Mouse (Mus musculus): ENCODE measurements around the gene Jph2. TPM values are rescaled to one million over a fixed set of nuclear protein-coding genes. Genes with fewer than 3 reads are reported as not detected.
A peak's percentile ranks its signal among the peaks of the same experiment; 100 is the strongest.

The Jph2 gene
- polyA plus RNA-seq, 1 experiment from 2014 or later: 0.16 TPM

DNA sequence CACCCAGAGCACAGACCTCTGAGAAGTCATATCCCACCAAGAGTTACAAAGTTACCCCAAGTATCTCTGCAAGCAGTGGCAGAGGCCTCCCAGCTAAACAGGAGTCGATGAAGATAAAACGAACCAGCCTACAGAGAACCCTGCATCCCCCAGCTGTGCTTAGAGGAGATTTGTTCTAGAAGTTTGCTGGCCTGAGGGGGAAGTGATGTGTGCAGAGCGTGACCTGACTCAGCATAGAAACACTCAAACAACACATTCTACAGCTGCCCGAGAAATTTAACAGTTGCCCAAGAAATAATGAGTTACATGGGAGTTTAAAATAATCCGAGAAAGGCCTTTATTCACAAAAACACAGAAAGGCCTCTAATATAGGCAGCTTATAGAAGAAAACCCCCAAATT lies 39.1 kb downstream of the Jph2 start:
- H3K4me1 ChIP-seq (replicated peaks): peaks cover 93% of the 10 kb centered on the region
- peak; percentile 71 for DNase-seq
- H3K4me2 ChIP-seq: peak overlapping the region; percentile 77
- H3K9ac ChIP-seq: peak overlapping the region; percentile 75
- no peaks in the 10 kb centered on the region for H3K9me3 ChIP-seq (replicated peaks)
- peak; percentile 63 for ATAC-seq (ENCODE audit: low read depth)
- H3K4me3 ChIP-seq (replicated peaks): 0 out of 2 replicates have a peak overlapping the region, but pooled peaks have one; percentile 63
- H3K27ac ChIP-seq: peak overlapping the region; percentile 97
- 31% methylated on average over 5 of the region's 5 CpGs for WGBS (ENCODE audit: insufficient replicate concordance)
- no peaks in the 10 kb centered on the region for H3K36me3 ChIP-seq
- H3K27me3 ChIP-seq: no peaks in the 10 kb centered on the region

DNA sequence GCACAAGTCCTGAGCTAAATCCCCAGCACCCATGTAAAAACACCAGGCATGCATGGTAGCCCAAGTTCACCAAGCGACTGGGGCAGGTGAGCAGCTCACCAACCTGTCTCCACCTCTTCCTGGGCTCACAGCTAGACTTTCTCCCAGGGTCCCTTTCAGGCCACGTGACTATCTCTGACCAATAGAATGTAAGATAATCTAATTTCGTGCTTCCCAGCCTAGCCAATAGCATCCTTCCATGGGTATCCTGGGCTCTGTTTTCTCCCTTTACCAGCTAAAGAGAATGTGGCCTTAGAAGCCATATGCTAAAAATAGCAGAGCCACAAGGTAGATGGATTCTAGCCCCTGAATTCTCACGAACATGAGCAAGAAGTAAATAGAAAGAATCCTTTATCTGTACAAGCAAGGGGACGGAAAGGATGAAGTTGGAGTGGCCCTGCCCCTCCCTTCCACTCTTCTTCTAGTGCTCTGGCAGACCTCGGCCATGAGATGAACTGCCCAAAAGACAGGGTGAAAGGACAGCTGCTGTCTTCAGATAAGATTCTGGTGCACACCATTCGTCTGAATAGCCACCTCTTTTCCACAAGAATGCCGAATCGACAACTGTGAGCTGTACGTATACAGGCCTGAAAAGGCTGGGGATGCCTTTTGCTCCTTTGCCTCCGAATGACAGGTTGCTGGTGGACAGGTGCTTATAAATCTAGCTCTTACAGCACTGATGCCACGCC lies 41.5 kb downstream of the Jph2 start:
- 15% methylated on average over 12 of the region's 12 CpGs for WGBS (ENCODE audit: insufficient replicate concordance)
- DNase-seq (peak; percentile 75), ATAC-seq (ENCODE audit: low read depth) (peak; percentile 87)

DNA sequence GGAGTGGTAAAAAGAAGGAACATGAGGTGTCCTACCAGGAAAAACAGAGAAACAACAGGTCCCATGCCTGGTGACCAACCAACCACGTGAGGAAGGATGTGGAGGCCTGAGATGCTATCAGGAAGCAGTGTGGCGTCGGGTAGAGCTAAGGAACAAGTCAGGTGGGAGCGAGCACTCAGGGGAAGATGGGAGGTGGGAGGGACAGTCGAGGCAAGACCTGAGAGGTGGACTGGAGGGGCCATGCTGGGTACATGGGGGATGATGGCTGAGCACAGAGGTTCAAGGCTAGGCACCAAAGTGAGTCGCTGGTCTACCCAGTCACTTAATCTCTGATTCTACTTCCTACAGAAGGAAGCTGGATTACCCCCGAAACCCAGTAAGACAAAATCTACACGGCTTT lies 42.1 kb downstream of the Jph2 start:
- WGBS (ENCODE audit: insufficient replicate concordance): 26% methylated on average over 8 of the region's 8 CpGs
- no peaks in the 10 kb centered on the region for H3K9me3 ChIP-seq (replicated peaks)
- no peaks in the 10 kb centered on the region for H3K36me3 ChIP-seq
- no peak for ATAC-seq (ENCODE audit: low read depth)
- H3K27me3 ChIP-seq: peaks cover 4% of the 10 kb centered on the region; the same call in 1 of the 2 replicates
- peak overlapping the region; percentile 75 for H3K9ac ChIP-seq
- H3K4me2 ChIP-seq: peak overlapping the region; percentile 77
- peaks cover 88% of the 10 kb centered on the region for H3K4me1 ChIP-seq (replicated peaks)
- peak overlapping the region; percentile 97 for H3K27ac ChIP-seq
- peak overlapping the region; percentile 63 for H3K4me3 ChIP-seq (replicated peaks)
- no peak for DNase-seq

More for the DNA sequence above, 41.5 kb downstream of the Jph2 start:
- Histone ChIP-seq H3K4me1 (replicated peaks) (peaks cover 87% of the 10 kb centered on the region), H3K4me2 (peak overlapping the region; percentile 77), H3K4me3 (replicated peaks) (peak overlapping the region; percentile 63), H3K36me3 (no peaks in the 10 kb centered on the region), H3K27me3 (peaks cover 4% of the 10 kb centered on the region; the same call in 1 of the 2 replicates), H3K27ac (peak overlapping the region; percentile 97), H3K9me3 (replicated peaks) (no peaks in the 10 kb centered on the region), H3K9ac (peak overlapping the region; percentile 75)

DNA sequence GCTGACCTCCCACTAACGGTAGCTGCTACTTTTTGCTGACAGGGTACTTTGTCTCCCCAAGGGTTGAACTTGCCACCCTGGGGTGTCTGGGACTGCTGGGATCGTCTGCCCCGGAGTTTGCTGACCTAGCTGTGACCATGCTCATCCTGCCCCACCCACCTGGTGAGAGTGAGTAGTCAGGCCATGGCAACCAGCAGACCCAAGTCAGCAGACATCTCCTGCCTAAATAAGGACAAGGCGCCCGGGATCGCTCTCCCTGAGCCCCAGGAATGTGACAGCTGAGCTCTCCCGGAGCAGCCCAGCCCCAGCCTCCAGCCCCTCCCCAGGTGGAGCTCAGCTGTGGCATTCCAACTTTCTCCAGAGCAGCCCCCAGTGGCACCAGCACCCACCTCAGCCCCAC lies 44.1 kb downstream of the Jph2 start:
- no peak overlapping the region for H3K4me2 ChIP-seq
- peak overlapping the region; percentile 32 for H3K9ac ChIP-seq
- ATAC-seq (ENCODE audit: low read depth) (no peak), DNase-seq (no peak)
- peaks cover 82% of the 10 kb centered on the region for H3K4me1 ChIP-seq (replicated peaks)
- H3K27me3 ChIP-seq: peaks cover 8% of the 10 kb centered on the region; the same call in 1 of the 2 replicates
- H3K27ac ChIP-seq: peak overlapping the region; percentile 34
- no peak overlapping the region for H3K4me3 ChIP-seq (replicated peaks)
- no peaks in the 10 kb centered on the region for H3K36me3 ChIP-seq
- 40% methylated on average over 7 of the region's 7 CpGs for WGBS (ENCODE audit: insufficient replicate concordance)
- H3K9me3 ChIP-seq (replicated peaks): no peaks in the 10 kb centered on the region

DNA sequence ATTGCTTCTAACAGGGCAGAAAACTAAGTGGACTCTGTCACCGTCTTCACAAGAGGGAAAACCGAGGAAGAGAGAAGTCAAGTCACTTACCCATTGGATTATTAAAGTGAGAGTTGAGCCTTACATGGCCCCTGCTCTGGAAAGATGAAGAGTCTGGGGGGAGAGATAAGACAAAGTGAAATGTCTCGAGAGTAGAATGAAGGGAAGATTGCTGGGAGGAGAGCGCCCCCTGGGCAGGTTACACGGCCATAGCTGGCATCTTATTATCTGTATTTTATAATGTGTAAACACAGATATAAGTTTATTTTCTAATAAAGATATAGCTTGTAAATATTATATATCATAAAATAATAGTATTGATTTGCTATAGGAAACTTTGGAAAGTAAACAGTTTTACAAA lies 47.4 kb downstream of the Jph2 start:
- H3K4me3 ChIP-seq (replicated peaks): no peak overlapping the region
- peak overlapping the region; percentile 47; the same call in 1 of the 2 replicates for H3K27ac ChIP-seq
- H3K9me3 ChIP-seq (replicated peaks): no peaks in the 10 kb centered on the region
- 20% methylated on average over 5 of the region's 5 CpGs for WGBS (ENCODE audit: insufficient replicate concordance)
- no peak overlapping the region for H3K9ac ChIP-seq
- H3K36me3 ChIP-seq: no peaks in the 10 kb centered on the region
- H3K27me3 ChIP-seq: peaks cover 12% of the 10 kb centered on the region; the same call in 1 of the 2 replicates
- DNase-seq: peak; percentile 59
- peak overlapping the region; percentile 23 for H3K4me2 ChIP-seq
- peak; percentile 73; the same call in 1 of the 2 replicates for ATAC-seq (ENCODE audit: low read depth)
- H3K4me1 ChIP-seq (replicated peaks): peaks cover 49% of the 10 kb centered on the region

DNA sequence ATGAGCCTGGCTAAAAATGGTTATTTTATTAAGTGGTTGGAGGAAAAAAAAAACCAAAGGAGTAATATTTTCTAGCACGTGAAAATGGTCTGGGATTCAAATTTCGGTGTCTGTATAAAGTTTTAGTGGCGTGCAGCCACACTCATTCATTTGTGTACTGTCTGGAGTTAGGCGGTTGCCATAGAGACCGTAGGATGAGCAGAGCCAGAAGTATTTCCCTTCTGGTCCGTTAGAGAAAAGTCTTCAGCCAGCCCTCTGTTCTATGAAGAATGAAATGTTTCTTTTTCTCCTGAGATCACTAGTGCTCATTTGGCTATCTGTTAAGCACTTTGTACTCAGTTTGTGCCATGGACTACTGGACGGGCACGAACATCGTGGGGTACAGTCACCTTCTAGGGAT lies 48.4 kb downstream of the Jph2 start:
- Histone ChIP-seq H3K9me3 (replicated peaks) (no peaks in the 10 kb centered on the region), H3K4me3 (replicated peaks) (no peak overlapping the region), H3K9ac (no peak overlapping the region), H3K4me1 (replicated peaks) (peaks cover 40% of the 10 kb centered on the region), H3K36me3 (no peaks in the 10 kb centered on the region), H3K27ac (peak overlapping the region; percentile 47; the same call in 1 of the 2 replicates), H3K4me2 (no peak overlapping the region), H3K27me3 (peaks cover 12% of the 10 kb centered on the region; the same call in 1 of the 2 replicates)
- no peak for ATAC-seq (ENCODE audit: low read depth)
- WGBS (ENCODE audit: insufficient replicate concordance): 73% methylated on average over 9 of the region's 9 CpGs
- no peak for DNase-seq

DNA sequence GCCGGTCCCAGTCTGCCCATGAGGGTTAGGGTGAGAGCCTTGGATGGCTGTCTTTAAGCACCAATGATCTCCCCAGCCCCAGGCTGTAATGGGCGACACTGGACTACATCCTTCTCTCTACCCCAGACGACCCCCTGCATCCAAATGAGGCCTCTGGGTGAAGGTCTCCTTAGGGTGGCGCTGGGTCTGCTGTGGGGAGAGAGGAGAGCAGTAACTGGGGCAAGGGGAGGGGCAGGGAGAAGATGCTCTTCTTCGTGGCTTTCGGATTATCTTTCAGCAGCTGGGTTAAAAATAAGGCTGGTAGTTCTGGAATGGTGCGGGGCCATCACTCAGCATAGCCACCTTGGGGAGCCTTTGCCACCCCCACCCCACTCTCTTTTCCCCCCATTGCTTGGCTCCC lies 49.1 kb downstream of the Jph2 start:
- ATAC-seq (ENCODE audit: low read depth) (no peak), DNase-seq (no peak)
- Histone ChIP-seq H3K27ac (no peak overlapping the region), H3K4me1 (replicated peaks) (peaks cover 33% of the 10 kb centered on the region), H3K9ac (no peak overlapping the region), H3K4me2 (no peak overlapping the region), H3K9me3 (replicated peaks) (no peaks in the 10 kb centered on the region), H3K4me3 (replicated peaks) (no peak overlapping the region), H3K27me3 (peaks cover 12% of the 10 kb centered on the region; the same call in 1 of the 2 replicates), H3K36me3 (no peaks in the 10 kb centered on the region)
- 64% methylated on average over 7 of the region's 7 CpGs for WGBS (ENCODE audit: insufficient replicate concordance)

DNA sequence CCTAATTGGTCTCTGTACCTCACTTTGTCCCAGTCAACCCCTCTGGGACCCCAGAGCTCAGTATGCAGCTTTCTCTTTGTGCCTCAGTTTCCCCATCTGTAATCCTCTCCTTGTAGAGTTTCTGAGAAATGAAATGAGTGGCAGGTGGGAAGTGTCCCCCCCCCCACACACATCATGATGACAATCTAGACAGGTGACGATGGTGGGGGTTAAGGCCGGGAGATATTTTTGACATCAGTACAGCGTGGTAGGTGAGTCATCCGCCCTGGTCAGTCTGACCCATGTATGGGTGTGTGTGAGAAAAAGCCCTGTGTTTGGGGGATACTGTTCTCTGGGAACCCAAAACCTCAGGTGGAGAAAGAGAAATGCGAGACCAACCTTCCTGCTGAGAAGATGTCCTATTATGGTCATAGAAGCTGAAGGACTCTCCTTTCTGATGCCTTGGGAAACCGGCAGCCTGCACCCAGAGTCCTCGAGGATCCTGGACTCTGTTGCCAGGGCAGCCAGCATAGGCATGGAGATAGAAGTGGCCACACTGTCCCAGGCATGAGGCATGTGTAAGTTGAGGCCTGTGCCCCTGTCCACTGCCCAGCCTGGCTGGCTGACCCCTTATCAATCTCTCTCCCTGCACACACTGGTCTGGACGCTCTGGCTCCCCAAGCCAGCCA lies 50.1 kb downstream of the Jph2 start:
- H3K9ac ChIP-seq: no peak overlapping the region
- ATAC-seq (ENCODE audit: low read depth): no peak
- H3K27me3 ChIP-seq: peaks cover 12% of the 10 kb centered on the region; the same call in 1 of the 2 replicates
- H3K4me3 ChIP-seq (replicated peaks): no peak overlapping the region
- no peaks in the 10 kb centered on the region for H3K36me3 ChIP-seq
- no peaks in the 10 kb centered on the region for H3K9me3 ChIP-seq (replicated peaks)
- no peak overlapping the region for H3K4me2 ChIP-seq
- no peak overlapping the region for H3K27ac ChIP-seq
- WGBS (ENCODE audit: insufficient replicate concordance): 63% methylated on average over 8 of the region's 8 CpGs
- H3K4me1 ChIP-seq (replicated peaks): peaks cover 28% of the 10 kb centered on the region
- DNase-seq: no peak

DNA sequence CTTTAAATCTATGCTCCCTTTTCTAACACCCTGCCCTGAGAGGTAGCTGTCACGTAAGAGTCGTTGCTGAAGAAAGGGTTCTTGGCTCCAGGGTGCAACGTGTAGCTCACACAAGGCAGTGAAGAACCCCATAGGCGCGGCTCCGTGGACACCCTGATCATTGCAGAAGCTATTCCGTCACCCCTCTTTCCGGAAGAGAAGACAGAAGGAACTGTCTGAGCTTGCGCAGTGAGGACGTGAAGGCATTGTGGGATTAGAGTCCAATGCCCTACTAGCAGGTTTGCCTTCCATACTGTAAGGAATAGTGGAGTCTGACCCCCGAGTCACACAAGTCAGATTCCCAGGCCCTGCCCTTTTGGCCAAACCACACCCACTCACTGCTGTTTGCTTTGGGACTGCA lies 51.3 kb downstream of the Jph2 start:
- Histone ChIP-seq H3K36me3 (no peaks in the 10 kb centered on the region), H3K9me3 (replicated peaks) (no peaks in the 10 kb centered on the region), H3K27me3 (peaks cover 9% of the 10 kb centered on the region), H3K27ac (no peak overlapping the region), H3K4me3 (replicated peaks) (no peak overlapping the region), H3K4me2 (no peak overlapping the region), H3K9ac (no peak overlapping the region), H3K4me1 (replicated peaks) (peaks cover 21% of the 10 kb centered on the region)
- ATAC-seq (ENCODE audit: low read depth): no peak
- WGBS (ENCODE audit: insufficient replicate concordance): 67% methylated on average over 11 of the region's 11 CpGs
- DNase-seq: no peak

DNA sequence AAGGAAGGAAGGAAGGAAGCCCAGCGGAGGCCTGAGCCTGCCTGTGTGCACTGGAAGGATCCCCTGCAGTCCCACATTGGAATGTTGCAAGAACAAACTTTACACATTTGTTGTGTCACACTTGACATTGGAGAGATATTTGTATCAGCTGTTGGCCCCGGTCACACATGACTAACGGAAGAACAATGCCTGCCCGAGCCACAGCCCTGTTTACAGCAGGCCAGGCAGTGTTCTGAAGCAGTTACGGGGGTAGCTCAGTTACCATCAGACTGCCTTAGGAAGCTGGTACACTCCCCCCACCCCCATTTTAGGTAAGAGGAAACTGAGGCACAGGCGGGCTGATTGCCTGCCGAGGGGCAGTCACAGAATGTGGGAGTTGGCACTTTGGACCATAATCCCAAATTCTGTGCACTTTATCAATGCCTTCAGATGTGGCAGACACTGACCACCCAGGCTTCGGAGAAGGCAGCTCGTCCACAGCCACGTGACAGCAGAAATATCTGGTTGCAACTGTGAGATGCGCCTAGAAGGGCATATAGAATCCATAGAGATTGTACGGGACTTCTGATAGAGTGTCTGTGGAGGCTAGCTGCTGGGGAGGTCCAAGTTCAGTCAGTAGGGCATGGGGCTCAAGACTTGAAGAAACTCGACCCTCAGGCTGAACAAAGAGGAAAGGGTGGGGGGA lies 52.7 kb downstream of the Jph2 start:
- Histone ChIP-seq H3K4me2 (no peak overlapping the region), H3K9me3 (replicated peaks) (no peaks in the 10 kb centered on the region), H3K4me3 (replicated peaks) (no peak overlapping the region), H3K27me3 (peaks cover 20% of the 10 kb centered on the region), H3K36me3 (no peaks in the 10 kb centered on the region), H3K4me1 (replicated peaks) (peaks cover 9% of the 10 kb centered on the region), H3K9ac (no peak overlapping the region), H3K27ac (no peak overlapping the region)
- no peak for DNase-seq
- 62% methylated on average over 13 of the region's 13 CpGs for WGBS (ENCODE audit: insufficient replicate concordance)
- no peak for ATAC-seq (ENCODE audit: low read depth)

DNA sequence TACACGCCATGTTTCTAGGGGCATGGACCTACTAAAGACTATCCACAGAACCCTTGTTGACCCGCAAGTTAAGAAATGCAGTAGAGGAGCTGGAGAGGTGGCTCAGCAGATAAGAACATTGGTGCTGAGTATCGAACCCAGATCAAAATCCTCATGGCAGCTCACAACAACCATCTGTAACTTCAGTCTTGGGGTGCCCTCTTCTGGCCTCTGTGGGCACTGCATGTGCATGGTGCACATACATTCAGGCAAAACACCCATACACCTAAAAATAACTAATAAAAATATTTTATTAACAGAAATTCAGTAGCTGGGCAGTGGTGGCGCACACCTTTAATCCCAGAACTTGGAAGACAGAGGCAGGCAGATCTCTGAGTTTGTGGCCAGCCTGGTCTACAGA lies 54.1 kb downstream of the Jph2 start:
- 78% methylated on average over 4 of the region's 4 CpGs for WGBS (ENCODE audit: insufficient replicate concordance)

More for the DNA sequence above, 54.1 kb downstream of the Jph2 start:
- no peak overlapping the region for H3K27ac ChIP-seq
- H3K27me3 ChIP-seq: peaks cover 31% of the 10 kb centered on the region
- no peak overlapping the region for H3K4me2 ChIP-seq
- no peaks in the 10 kb centered on the region for H3K36me3 ChIP-seq
- no peak overlapping the region for H3K9ac ChIP-seq
- peaks cover 7% of the 10 kb centered on the region; the same call in 1 of the 2 replicates for H3K4me1 ChIP-seq (replicated peaks)
- no peaks in the 10 kb centered on the region for H3K9me3 ChIP-seq (replicated peaks)
- DNase-seq (no peak), ATAC-seq (ENCODE audit: low read depth) (no peak)
- H3K4me3 ChIP-seq (replicated peaks): no peak overlapping the region
